Mouse (Mus musculus) spleen, adult 2 months (tissue): ENCODE data around the gene Cep170b. TPM values are rescaled to one million over a fixed set of nuclear protein-coding genes. Genes with fewer than 3 reads are reported as not detected.
A peak's percentile ranks its signal among the peaks of the same experiment; 100 is the strongest.

Experiments used
- DNase-seq, 2 experiments: peaks; one replicate each; pipeline versions ENCODE4 v3.0.0 to v3.0.0-alpha.2; 2012 to 2021; ENCODE audit warnings: low spot score in 2 of 2, low read depth in 1 of 2
- H3K27ac ChIP-seq: fragments of 200-500 bp; 2 replicates; pipeline ENCODE4 v1.5.1; 2012; ENCODE audit warnings: low read length, inconsistent platforms; ENCODE audit not compliant: insufficient read depth
- H3K27me3 ChIP-seq: fragments of 200-500 bp; 2 replicates; pipeline ENCODE4 v1.6.1; 2012; ENCODE audit warnings: mild to moderate bottlenecking, moderate library complexity, low read length, inconsistent platforms; ENCODE audit not compliant: control insufficient read depth, insufficient read depth
- H3K36me3 ChIP-seq: fragments of 200-500 bp; 2 replicates; pipeline ENCODE4 v1.6.1; 2012; ENCODE audit warnings: mild to moderate bottlenecking, low read length, inconsistent platforms; ENCODE audit not compliant: control insufficient read depth, insufficient read depth
- H3K4me1 ChIP-seq: fragments of 200-500 bp; 2 replicates; pipeline ENCODE4 v1.6.1; 2011; ENCODE audit warnings: inconsistent platforms; ENCODE audit not compliant: control insufficient read depth, insufficient read depth, insufficient read length
- H3K4me3 ChIP-seq: fragments of 200-500 bp; 2 replicates; pipeline ENCODE4 v1.5.1; 2011; ENCODE audit warnings: mild to moderate bottlenecking, inconsistent platforms; ENCODE audit not compliant: insufficient read depth, insufficient read length; ENCODE audit errors: extremely low read depth
- CTCF ChIP-seq: fragments of 200-500 bp; IDR thresholded peaks from 2 replicates; pipeline ENCODE4 v1.5.1; 2011; ENCODE audit warnings: mild to moderate bottlenecking, inconsistent platforms; ENCODE audit not compliant: insufficient read depth, insufficient read length, insufficient replicate concordance; ENCODE audit errors: extremely low read depth
- POLR2A ChIP-seq: fragments of 200-500 bp; IDR thresholded peaks from 2 replicates; pipeline ENCODE4 v1.6.1; 2011; ENCODE audit warnings: low read depth, low read length, inconsistent platforms
- WGBS: fragments of 180-500 bp; shearing (Covaris S2); methylation state at CpG from one replicate; pipeline ENCODE4 v1.1.7; 2018; 5-methylcytosine and 5-hydroxymethylcytosine counted together
- polyA plus RNA-seq: library from polyadenylated mRNA; depleted of rRNA; stranded (reverse); fragments of >200 nt; gene quantifications from 2 replicates; pipeline ENCODE4 v1.2.3, GENCODE M21; 2012

Gene Cep170b
- polyA plus RNA-seq, 1 experiment = 7.6 TPM

DNA sequence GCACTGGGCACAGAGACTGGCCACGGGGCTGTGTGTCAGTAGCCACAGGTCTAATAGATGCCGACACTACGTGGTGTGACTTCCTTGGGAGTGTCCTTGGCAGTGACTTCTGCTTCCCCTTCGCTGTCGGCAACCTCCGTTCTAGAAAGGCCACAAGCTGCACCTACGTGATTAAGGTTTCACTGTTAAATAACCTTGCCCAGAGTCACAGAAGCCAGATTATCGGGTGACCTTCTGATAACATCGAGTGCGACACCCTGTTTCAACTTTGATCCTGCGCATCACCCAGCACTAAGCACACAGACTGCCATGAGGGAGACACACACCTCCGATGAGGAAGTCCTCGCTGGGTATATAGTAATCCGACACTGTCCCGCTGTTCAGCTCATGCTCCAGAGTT, 31.8 kb upstream of the Cep170b start:
- Histone ChIP-seq H3K27me3 (no peaks in the 10 kb centered on the region), H3K36me3 (no peaks in the 10 kb centered on the region), H3K4me3 (peak overlapping the region; percentile 56), H3K4me1 (peaks cover 2% of the 10 kb centered on the region; the same call in 1 of the 2 replicates), H3K27ac (peak overlapping the region; percentile 54; the same call in 1 of the 2 replicates)
- WGBS = 10% methylated on average over 15 of the region's 15 CpGs
- DNase-seq = no peak
- TF ChIP-seq POLR2A (peak; percentile 44), CTCF (no peak)

- peaks cover 2% of the 10 kb centered on the region; the same call in 1 of the 2 replicates for H3K4me1 ChIP-seq
These were observed 26.8 kb upstream of the Cep170b start for GRCm38 (mm10) chr12:112693185-112694126.

DNA sequence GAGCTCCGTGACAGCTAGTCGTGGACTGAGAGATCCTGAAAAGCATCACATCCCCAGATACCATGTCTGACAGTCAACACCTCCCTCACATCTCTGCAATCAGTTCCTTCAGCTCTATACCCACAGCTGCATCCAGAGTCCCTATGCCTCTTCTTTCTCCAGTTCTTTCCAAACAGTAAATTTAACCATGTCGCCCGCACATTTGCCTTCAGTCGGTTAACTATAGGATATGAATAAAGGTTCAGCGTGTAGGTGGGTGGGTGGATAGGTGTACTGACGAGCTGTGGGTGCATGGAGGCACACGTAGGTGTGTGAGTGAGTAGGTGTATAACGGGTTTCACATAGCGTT, 26.2 kb upstream of the Cep170b start:
- DNase-seq = no peak
- no peaks in the 10 kb centered on the region for H3K36me3 ChIP-seq
- no peak for TF ChIP-seq POLR2A
- 68% methylated on average over 10 of the region's 10 CpGs for WGBS
- peak overlapping the region; percentile 68; the same call in 1 of the 2 replicates for H3K4me3 ChIP-seq
- H3K27me3 ChIP-seq = no peaks in the 10 kb centered on the region
- peaks cover under 1% of the 10 kb centered on the region; the same call in 1 of the 2 replicates for H3K4me1 ChIP-seq
- H3K27ac ChIP-seq = no peak overlapping the region

More at GRCm38 (mm10) chr12:112693185-112694126, 26.8 kb upstream of the Cep170b start:
- Histone ChIP-seq H3K4me3 (peak overlapping the region; percentile 68), H3K27ac (peak overlapping the region; percentile 63), H3K27me3 (no peaks in the 10 kb centered on the region), H3K36me3 (no peaks in the 10 kb centered on the region)
- DNase-seq = peak; percentile 77 to 89
- WGBS = 2% methylated on average over 54 of the region's 54 CpGs
- TF ChIP-seq POLR2A (peak; percentile 87), CTCF (no peak)

GRCm38 (mm10) chr12:112696806-112697425, 23.3 kb upstream of the Cep170b start:
- H3K4me1 ChIP-seq = peaks cover 1% of the 10 kb centered on the region; the same call in 1 of the 2 replicates
- no peak overlapping the region for H3K4me3 ChIP-seq
- no peak overlapping the region for H3K27ac ChIP-seq
- H3K27me3 ChIP-seq = no peaks in the 10 kb centered on the region
- DNase-seq = no peak
- no peak for TF ChIP-seq CTCF
- TF ChIP-seq POLR2A = no peak
- WGBS = 81% methylated on average over 3 of the region's 3 CpGs
- H3K36me3 ChIP-seq = no peaks in the 10 kb centered on the region

- no peak for DNase-seq
- WGBS = 54% methylated on average over 15 of the region's 15 CpGs
- no peaks in the 10 kb centered on the region for H3K36me3 ChIP-seq
- H3K4me3 ChIP-seq = no peak overlapping the region
- H3K27ac ChIP-seq = no peak overlapping the region
- no peaks in the 10 kb centered on the region for H3K27me3 ChIP-seq
- peaks cover 9% of the 10 kb centered on the region; the same call in 1 of the 2 replicates for H3K4me1 ChIP-seq
- TF ChIP-seq CTCF = no peak
- no peak for TF ChIP-seq POLR2A
These were observed 19.7 kb upstream of the Cep170b start for GRCm38 (mm10) chr12:112700522-112700921.

DNA sequence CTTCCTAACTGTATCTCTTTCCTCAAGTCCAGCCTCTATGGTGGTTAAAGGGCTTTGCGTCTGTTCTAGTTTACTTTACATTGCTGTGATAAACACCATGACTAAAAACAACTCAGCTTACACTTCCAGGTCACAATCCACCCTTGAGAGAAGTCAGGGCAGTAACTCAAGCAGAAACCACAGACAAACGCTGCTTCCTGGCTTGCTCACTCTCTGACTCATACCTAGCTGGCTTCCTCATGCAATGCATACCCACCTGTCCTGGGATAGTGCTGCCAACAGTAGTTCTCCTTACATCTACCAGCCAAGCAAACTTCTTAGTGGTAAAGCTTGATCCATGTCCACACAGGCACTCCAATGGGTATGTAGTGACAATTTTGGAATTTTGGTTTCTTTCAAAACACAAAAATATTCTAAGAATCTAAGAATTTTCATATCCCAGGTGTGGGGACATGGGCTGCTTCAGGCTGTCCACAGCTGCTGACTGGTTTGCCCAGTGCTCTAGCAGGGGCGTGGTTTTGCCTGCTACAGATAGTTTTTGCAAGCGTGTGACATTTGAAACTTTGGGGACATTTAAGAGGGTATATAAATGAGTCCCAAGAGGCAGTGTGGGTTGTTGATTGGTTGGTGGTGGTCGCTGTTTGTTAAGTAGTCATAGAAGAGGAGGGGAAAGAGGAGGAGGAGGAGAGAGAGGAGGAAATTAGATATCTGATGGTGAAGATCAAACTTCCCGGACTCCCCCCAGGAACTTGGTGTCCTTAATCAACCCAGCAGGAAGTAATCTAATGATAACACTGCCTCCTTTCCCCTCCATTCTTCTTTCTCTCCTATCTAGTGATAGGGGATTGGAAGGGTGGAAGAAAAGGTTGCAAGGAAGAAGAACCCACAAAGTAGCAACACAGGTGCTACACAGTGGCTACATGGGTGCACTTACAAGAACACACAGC, 17.6 kb upstream of the Cep170b start:
- Histone ChIP-seq H3K27ac (no peak overlapping the region), H3K27me3 (no peaks in the 10 kb centered on the region), H3K4me3 (no peak overlapping the region), H3K4me1 (peaks cover 11% of the 10 kb centered on the region; the same call in 1 of the 2 replicates), H3K36me3 (no peaks in the 10 kb centered on the region)
- TF ChIP-seq POLR2A (no peak), CTCF (no peak)
- WGBS = 27% methylated on average over 6 of the region's 6 CpGs
- peak in 1 of 2 experiments; percentile 44 for DNase-seq
